Mouse (Mus musculus) bone marrow, adult 2 months (tissue): ENCODE data around the gene Txndc16.

Experiments
- CTCF ChIP-seq: fragments of 200-500 bp; IDR thresholded peaks from 2 replicates; pipeline ENCODE4 v1.5.1; 2011; ENCODE audit warnings: low read length, control low read depth; ENCODE audit not compliant: control insufficient read depth, insufficient read depth
- POLR2A ChIP-seq: fragments of 200-500 bp; IDR thresholded peaks from 2 replicates; pipeline ENCODE4 v1.6.1; 2011; ENCODE audit warnings: low read depth, mild to moderate bottlenecking, control low read depth, low read length, borderline replicate concordance; ENCODE audit not compliant: control insufficient read depth

- TF ChIP-seq CTCF (no peak), POLR2A (no peak)
Measured at GRCm38 (mm10) chr14:45092327-45092726, 127.8 kb downstream of the Txndc16 start.
